Mouse (Mus musculus): ENCODE data around the gene Taco1.

Gene Taco1

DNA sequence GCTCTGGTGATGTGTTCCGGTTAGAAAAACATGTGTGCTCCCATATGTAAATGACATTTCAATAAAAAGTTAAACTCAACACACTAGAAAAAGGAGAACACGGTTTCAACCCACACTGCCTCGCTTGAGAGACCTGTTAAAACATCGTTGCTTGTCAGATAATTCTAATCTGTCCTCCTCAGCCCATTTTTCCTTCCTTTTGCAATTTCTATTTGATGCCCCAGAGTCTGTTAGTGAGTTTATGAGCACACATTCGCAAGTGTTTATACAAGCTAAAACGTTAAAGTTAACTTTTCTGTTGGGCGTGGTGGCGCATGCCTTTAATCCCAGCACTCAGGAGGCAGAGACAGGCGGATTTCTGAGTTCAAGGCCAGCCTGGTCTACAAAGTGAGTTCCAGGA is 30.9 kb upstream of the Taco1 start:
- TF ChIP-seq CTCF (conservative IDR thresholded peaks at IDR 0.05; ENCODE audit: low read length) = no peak
- no peak for TF ChIP-seq NANOG (IDR thresholded peaks at IDR 0.05; ENCODE audit: borderline replicate concordance, low read length)
- no peak for TF ChIP-seq POU5F1 (IDR thresholded peaks at IDR 0.05; ENCODE audit: borderline replicate concordance, low read length)
- H3K9me3 ChIP-seq (ENCODE audit: low read length) = peaks cover 3% of the 10 kb centered on the region; the same call in 1 of the 2 replicates
- H3K36me3 ChIP-seq (ENCODE audit: insufficient read depth, low read length) = peaks cover 19% of the 10 kb centered on the region

GRCm38 (mm10) chr11:106036548-106037417 is 29.1 kb upstream of the Taco1 start, which contains the start of gene Dcaf7:
Gene Dcaf7, plus strand, starts transcription at chr11:106036872.
- peaks cover 19% of the 10 kb centered on the region for H3K36me3 ChIP-seq (ENCODE audit: insufficient read depth, low read length)
- H3K27me3 ChIP-seq (ENCODE audit: insufficient read depth, low read length) = no peaks in the 10 kb centered on the region
- no peak for TF ChIP-seq NANOG (IDR thresholded peaks at IDR 0.05; ENCODE audit: borderline replicate concordance, low read length)
- no peak for TF ChIP-seq CTCF (conservative IDR thresholded peaks at IDR 0.05; ENCODE audit: low read length)
- no peak for TF ChIP-seq POU5F1 (IDR thresholded peaks at IDR 0.05; ENCODE audit: borderline replicate concordance, low read length)
- peak within 1 kb of the TSS; percentile 99 for H3K4me3 ChIP-seq (replicated peaks; ENCODE audit: low read length)
- H3K4me1 ChIP-seq (replicated peaks; ENCODE audit: low read depth, low read length) = peaks cover 29% of the 10 kb centered on the region
- H3K9me3 ChIP-seq (ENCODE audit: low read length) = peaks cover 2% of the 10 kb centered on the region; the same call in 1 of the 2 replicates

More for the DNA sequence above, 30.9 kb upstream of the Taco1 start:
- no peaks in the 10 kb centered on the region for H3K27me3 ChIP-seq (ENCODE audit: insufficient read depth, low read length)
- H3K4me1 ChIP-seq (replicated peaks; ENCODE audit: low read depth, low read length) = peaks cover 25% of the 10 kb centered on the region
- H3K4me3 ChIP-seq (replicated peaks; ENCODE audit: low read length) = no peak overlapping the region

DNA sequence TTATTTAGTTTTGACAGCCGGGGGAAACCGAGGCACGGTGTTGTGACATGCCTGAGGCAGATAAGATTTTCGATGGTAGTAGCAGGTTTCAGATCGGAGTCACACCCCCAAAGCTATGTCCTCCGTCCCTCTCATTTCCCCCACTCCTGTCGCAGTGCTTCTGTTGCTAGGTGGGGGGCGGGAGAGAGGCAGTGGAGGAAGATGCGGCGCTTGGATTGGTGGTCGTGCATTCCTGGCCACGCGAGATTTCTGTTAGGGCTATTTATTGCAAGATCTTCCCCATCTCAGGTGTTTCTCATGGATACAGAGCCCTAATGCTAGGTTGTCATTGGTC is 28.5 kb upstream of the Taco1 start:
- H3K27me3 ChIP-seq (ENCODE audit: insufficient read depth, low read length) = no peaks in the 10 kb centered on the region
- peaks cover 30% of the 10 kb centered on the region for H3K4me1 ChIP-seq (replicated peaks; ENCODE audit: low read depth, low read length)
- no peaks in the 10 kb centered on the region for H3K9me3 ChIP-seq (ENCODE audit: low read length)
- peaks cover 19% of the 10 kb centered on the region for H3K36me3 ChIP-seq (ENCODE audit: insufficient read depth, low read length)
- H3K4me3 ChIP-seq (replicated peaks; ENCODE audit: low read length) = peak overlapping the region; percentile 99
- no peak for TF ChIP-seq NANOG (IDR thresholded peaks at IDR 0.05; ENCODE audit: borderline replicate concordance, low read length)
- TF ChIP-seq POU5F1 (IDR thresholded peaks at IDR 0.05; ENCODE audit: borderline replicate concordance, low read length) = no peak
- no peak for TF ChIP-seq CTCF (conservative IDR thresholded peaks at IDR 0.05; ENCODE audit: low read length)

- Histone ChIP-seq H3K4me1 (replicated peaks; ENCODE audit: low read depth, low read length) (peaks cover 30% of the 10 kb centered on the region), H3K36me3 (ENCODE audit: insufficient read depth, low read length) (peaks cover 39% of the 10 kb centered on the region)
- TF ChIP-seq POU5F1 (IDR thresholded peaks at IDR 0.05; ENCODE audit: borderline replicate concordance, low read length) (no peak), CTCF (conservative IDR thresholded peaks at IDR 0.05; ENCODE audit: low read length) (no peak)
Measured at GRCm38 (mm10) chr11:106044349-106044748, 21.5 kb upstream of the Taco1 start.

DNA sequence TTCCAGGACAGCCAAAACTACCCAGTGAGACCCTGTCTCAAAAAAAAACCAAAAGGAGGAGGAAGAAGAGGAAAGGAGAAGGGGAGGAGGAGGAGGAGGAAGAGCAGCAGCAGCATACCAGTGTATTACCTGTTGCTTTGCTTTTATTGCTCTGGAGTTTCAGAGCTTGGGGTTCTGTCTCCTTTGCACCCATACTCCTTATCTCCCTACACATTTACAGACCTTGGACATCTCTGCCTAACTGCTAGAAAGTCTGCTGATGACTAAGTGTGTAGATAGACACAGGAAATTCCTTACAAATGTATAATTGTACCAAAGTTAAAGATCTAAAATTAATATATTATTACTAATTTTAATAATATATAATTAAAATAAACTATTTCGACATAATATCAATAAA is 20.6 kb upstream of the Taco1 start:
- Histone ChIP-seq H3K27me3 (ENCODE audit: insufficient read depth, low read length) (no peaks in the 10 kb centered on the region), H3K9me3 (ENCODE audit: low read length) (no peaks in the 10 kb centered on the region), H3K4me3 (replicated peaks; ENCODE audit: low read length) (no peak overlapping the region), H3K4me1 (replicated peaks; ENCODE audit: low read depth, low read length) (peaks cover 29% of the 10 kb centered on the region), H3K36me3 (ENCODE audit: insufficient read depth, low read length) (peaks cover 43% of the 10 kb centered on the region)
- TF ChIP-seq NANOG (IDR thresholded peaks at IDR 0.05; ENCODE audit: borderline replicate concordance, low read length) = no peak
- TF ChIP-seq CTCF (conservative IDR thresholded peaks at IDR 0.05; ENCODE audit: low read length) = no peak
- TF ChIP-seq POU5F1 (IDR thresholded peaks at IDR 0.05; ENCODE audit: borderline replicate concordance, low read length) = no peak

More at GRCm38 (mm10) chr11:106044349-106044748, 21.5 kb upstream of the Taco1 start:
- no peak overlapping the region for H3K4me3 ChIP-seq (replicated peaks; ENCODE audit: low read length)
- H3K27me3 ChIP-seq (ENCODE audit: insufficient read depth, low read length) = no peaks in the 10 kb centered on the region
- H3K9me3 ChIP-seq (ENCODE audit: low read length) = no peaks in the 10 kb centered on the region

GRCm38 (mm10) chr11:106045780-106046179 is 20.1 kb upstream of the Taco1 start:
- Histone ChIP-seq H3K36me3 (ENCODE audit: insufficient read depth, low read length) (peaks cover 48% of the 10 kb centered on the region), H3K4me1 (replicated peaks; ENCODE audit: low read depth, low read length) (peaks cover 27% of the 10 kb centered on the region), H3K4me3 (replicated peaks; ENCODE audit: low read length) (no peak overlapping the region), H3K9me3 (ENCODE audit: low read length) (no peaks in the 10 kb centered on the region), H3K27me3 (ENCODE audit: insufficient read depth, low read length) (no peaks in the 10 kb centered on the region)
- TF ChIP-seq CTCF (conservative IDR thresholded peaks at IDR 0.05; ENCODE audit: low read length) = no peak

- Histone ChIP-seq H3K4me1 (replicated peaks; ENCODE audit: low read depth, low read length) (peaks cover 27% of the 10 kb centered on the region), H3K4me3 (replicated peaks; ENCODE audit: low read length) (no peak overlapping the region), H3K36me3 (ENCODE audit: insufficient read depth, low read length) (peaks cover 56% of the 10 kb centered on the region), H3K9me3 (ENCODE audit: low read length) (no peaks in the 10 kb centered on the region), H3K27me3 (ENCODE audit: insufficient read depth, low read length) (no peaks in the 10 kb centered on the region)
- TF ChIP-seq NANOG (IDR thresholded peaks at IDR 0.05; ENCODE audit: borderline replicate concordance, low read length) (no peak), POU5F1 (IDR thresholded peaks at IDR 0.05; ENCODE audit: borderline replicate concordance, low read length) (no peak), CTCF (conservative IDR thresholded peaks at IDR 0.05; ENCODE audit: low read length) (no peak)
Measured at GRCm38 (mm10) chr11:106046584-106046983, 19.3 kb upstream of the Taco1 start.

GRCm38 (mm10) chr11:106053921-106054320 is 11.9 kb upstream of the Taco1 start:
- H3K9me3 ChIP-seq (ENCODE audit: low read length) = no peaks in the 10 kb centered on the region
- TF ChIP-seq POU5F1 (IDR thresholded peaks at IDR 0.05; ENCODE audit: borderline replicate concordance, low read length) (no peak), NANOG (IDR thresholded peaks at IDR 0.05; ENCODE audit: borderline replicate concordance, low read length) (no peak), CTCF (conservative IDR thresholded peaks at IDR 0.05; ENCODE audit: low read length) (no peak)
- H3K4me1 ChIP-seq (replicated peaks; ENCODE audit: low read depth, low read length) = peaks cover 17% of the 10 kb centered on the region
- H3K36me3 ChIP-seq (ENCODE audit: insufficient read depth, low read length) = peaks cover 100% of the 10 kb centered on the region
- no peak overlapping the region for H3K4me3 ChIP-seq (replicated peaks; ENCODE audit: low read length)
- no peaks in the 10 kb centered on the region for H3K27me3 ChIP-seq (ENCODE audit: insufficient read depth, low read length)
